Mouse (Mus musculus) midbrain, postnatal 0 days (tissue): Measurements from ENCODE around the gene Bid. TPM values are rescaled to one million over a fixed set of nuclear protein-coding genes. Genes with fewer than 3 reads are reported as not detected.

Experiments
- ATAC-seq: fragments of 200-750 bp; cut with Nextera tagmentation; 2 replicates; pipeline ENCODE4 v1.8.0; 2017; ENCODE audit warnings: moderate number of reproducible peaks, mild to moderate bottlenecking, moderate TSS enrichment, moderate library complexity; ENCODE audit not compliant: low FRiP score
- DNase-seq: peaks from one replicate; pipeline ENCODE4 v3.0.0-alpha.2; 2015; ENCODE audit warnings: low spot score
- H3K27ac ChIP-seq: fragments of 300-500 bp; sonication (generic); 2 replicates; pipeline ENCODE4 v1.5.1; 2014; ENCODE audit warnings: low read depth, mild to moderate bottlenecking, low read length, mixed read lengths
- H3K27me3 ChIP-seq: fragments of 300-500 bp; sonication (generic); 2 replicates; pipeline ENCODE4 v1.6.1; 2014; ENCODE audit warnings: low read length, control low read depth, mixed read lengths; ENCODE audit not compliant: insufficient read depth
- H3K36me3 ChIP-seq: fragments of 300-500 bp; sonication (generic); 2 replicates; pipeline ENCODE4 v1.6.1; 2014; ENCODE audit warnings: low read length, control low read depth, mixed read lengths; ENCODE audit not compliant: insufficient read depth
- H3K4me1 ChIP-seq: fragments of 300-500 bp; sonication (generic); 2 replicates; pipeline ENCODE4 v1.6.1; 2014; ENCODE audit warnings: mild to moderate bottlenecking, control low read depth, antibody characterized with exemption, low read length, mixed read lengths; ENCODE audit not compliant: insufficient read depth
- H3K4me2 ChIP-seq: fragments of 300-500 bp; sonication (generic); 2 replicates; pipeline ENCODE4 v1.6.1; 2014; ENCODE audit warnings: low read depth, mild to moderate bottlenecking, low read length, mixed read lengths; ENCODE audit not compliant: poor library complexity, severe bottlenecking
- H3K4me3 ChIP-seq: fragments of 300-500 bp; sonication (generic); 2 replicates; pipeline ENCODE4 v1.5.1; 2014; ENCODE audit warnings: low read depth, mild to moderate bottlenecking, low read length, moderate library complexity
- H3K9ac ChIP-seq: fragments of 300-500 bp; sonication (generic); replicated peaks from 2 replicates; pipeline ENCODE4 v1.6.1; 2014; ENCODE audit warnings: mild to moderate bottlenecking, low read length, moderate library complexity, mixed read lengths; ENCODE audit not compliant: poor library complexity, severe bottlenecking
- H3K9me3 ChIP-seq: fragments of 300-500 bp; sonication (generic); 2 replicates; pipeline ENCODE4 v1.6.1; 2016; ENCODE audit warnings: low read length, control low read depth
- CTCF ChIP-seq: IDR thresholded peaks from 2 replicates; pipeline ENCODE4 v1.5.1; 2016; ENCODE audit warnings: antibody characterized with exemption, mild to moderate bottlenecking
- WGBS: fragments of 180-500 bp; shearing (Covaris S2); extraction: QIAGEN DNeasy Blood & Tissue Kit; methylation state at CpG from one replicate; pipeline ENCODE4 v1.1.7; 2014; 5-methylcytosine and 5-hydroxymethylcytosine counted together
- polyA plus RNA-seq: library from polyadenylated mRNA; unstranded; fragments of >200 nt; fragmentation: Nextera tagmentation; extraction: Ambion mirVana; gene quantifications from 2 replicates; pipeline ENCODE4 v1.2.1, GENCODE M21; 2015
- total RNA-seq: library from RNA; depleted of rRNA; stranded (reverse); fragments of >200 nt; gene quantifications from 2 replicates; pipeline ENCODE4 v1.2.3, GENCODE M21; 2014

Bid gene
- total and polyA plus RNA-seq, 2 experiments from 2014 or later = 36.3 to 55.6 TPM

GRCm38 (mm10) chr6:120956259-120957161, 39.9 kb upstream of the Bid start:
- ATAC-seq (no peak), DNase-seq (no peak)
- 93% methylated on average over 11 of the region's 11 CpGs for WGBS
- H3K4me1 ChIP-seq = no peaks in the 10 kb centered on the region
- no peak overlapping the region for H3K27ac ChIP-seq
- no peak overlapping the region for H3K4me2 ChIP-seq
- H3K9me3 ChIP-seq = no peaks in the 10 kb centered on the region
- H3K9ac ChIP-seq = no peak overlapping the region
- no peaks in the 10 kb centered on the region for H3K27me3 ChIP-seq
- no peak for TF ChIP-seq CTCF
- H3K4me3 ChIP-seq = no peak overlapping the region
- peaks cover 77% of the 10 kb centered on the region for H3K36me3 ChIP-seq

- Histone ChIP-seq H3K27ac (no peak overlapping the region), H3K9ac (no peak overlapping the region), H3K9me3 (no peaks in the 10 kb centered on the region), H3K4me2 (no peak overlapping the region), H3K4me1 (no peaks in the 10 kb centered on the region), H3K27me3 (no peaks in the 10 kb centered on the region), H3K36me3 (peaks cover 76% of the 10 kb centered on the region), H3K4me3 (no peak overlapping the region)
- 76% methylated on average over 3 of the region's 3 CpGs for WGBS
- ATAC-seq = no peak
- no peak for DNase-seq
- no peak for TF ChIP-seq CTCF
These were observed 38.6 kb upstream of the Bid start for GRCm38 (mm10) chr6:120955215-120955614.

- Histone ChIP-seq H3K9ac (no peak overlapping the region), H3K27me3 (no peaks in the 10 kb centered on the region), H3K27ac (no peak overlapping the region), H3K4me1 (no peaks in the 10 kb centered on the region), H3K4me2 (no peak overlapping the region), H3K36me3 (peaks cover 79% of the 10 kb centered on the region), H3K4me3 (no peak overlapping the region), H3K9me3 (no peaks in the 10 kb centered on the region)
- ATAC-seq (no peak), DNase-seq (no peak)
- 90% methylated on average over 8 of the region's 8 CpGs for WGBS
- TF ChIP-seq CTCF = no peak
These were observed 37.6 kb upstream of the Bid start for GRCm38 (mm10) chr6:120954241-120954640.

GRCm38 (mm10) chr6:120952475-120952874, 35.8 kb upstream of the Bid start:
- ATAC-seq = no peak
- Histone ChIP-seq H3K36me3 (peaks cover 78% of the 10 kb centered on the region), H3K4me3 (no peak overlapping the region), H3K9me3 (no peaks in the 10 kb centered on the region), H3K4me1 (no peaks in the 10 kb centered on the region), H3K9ac (no peak overlapping the region), H3K27ac (no peak overlapping the region), H3K27me3 (no peaks in the 10 kb centered on the region), H3K4me2 (no peak overlapping the region)
- no peak for DNase-seq
- WGBS = 94% methylated on average over 6 of the region's 6 CpGs
- no peak for TF ChIP-seq CTCF

GRCm38 (mm10) chr6:120951311-120951710, 34.7 kb upstream of the Bid start:
- no peak overlapping the region for H3K9ac ChIP-seq
- DNase-seq = no peak
- no peak overlapping the region for H3K4me3 ChIP-seq
- no peak overlapping the region for H3K4me2 ChIP-seq
- no peak overlapping the region for H3K27ac ChIP-seq
- H3K9me3 ChIP-seq = no peaks in the 10 kb centered on the region
- 90% methylated on average over 6 of the region's 6 CpGs for WGBS
- no peaks in the 10 kb centered on the region for H3K4me1 ChIP-seq
- ATAC-seq = no peak
- no peaks in the 10 kb centered on the region for H3K27me3 ChIP-seq
- H3K36me3 ChIP-seq = peaks cover 76% of the 10 kb centered on the region
- no peak for TF ChIP-seq CTCF

GRCm38 (mm10) chr6:120945510-120945909, 28.9 kb upstream of the Bid start:
- WGBS = 94% methylated on average over 9 of the region's 9 CpGs
- H3K9ac ChIP-seq = no peak overlapping the region
- H3K4me3 ChIP-seq = no peak overlapping the region
- TF ChIP-seq CTCF = no peak
- peaks cover 47% of the 10 kb centered on the region for H3K36me3 ChIP-seq
- no peaks in the 10 kb centered on the region for H3K4me1 ChIP-seq
- H3K27ac ChIP-seq = no peak overlapping the region
- H3K27me3 ChIP-seq = no peaks in the 10 kb centered on the region
- no peaks in the 10 kb centered on the region for H3K9me3 ChIP-seq
- no peak for DNase-seq
- no peak for ATAC-seq
- no peak overlapping the region for H3K4me2 ChIP-seq
